Mouse (Mus musculus) layer of hippocampus, postnatal 10 days (tissue): ENCODE results near the gene Camsap1. TPM values are rescaled to one million over a fixed set of nuclear protein-coding genes. Genes with fewer than 3 reads are reported as not detected.

Experiments used
- DNase-seq, 2 experiments: peaks; one replicate each; pipeline ENCODE4 v3.0.0; 2021; ENCODE audit warnings: low spot score in 2 of 2
- long read RNA-seq: library from polyadenylated mRNA; stranded (forward); transcript quantifications from one replicate; pipeline ENCODE4 v2.0.0, GENCODE M21; 2023
- total RNA-seq, 2 experiments: library from RNA; stranded (reverse); gene quantifications; 2 replicates each; pipeline ENCODE4 v1.2.3; 2021

Gene Camsap1
- 100 to 1,000 TPM; 121 to 140 TPM for total RNA-seq
- long read RNA-seq, partial matches to known transcripts: 12 of 39 reads
- long read RNA-seq, other reads (novel, unspliced or antisense): 27 of 39 reads

- DNase-seq: peak; percentile 98 to 99
Observed at GRCm38 (mm10) chr2:25983159-25983907, at the start of gene Camsap1. Gene Camsap1 (minus strand): TSS chr2:25983282.

GRCm38 (mm10) chr2:26030288-26030687, 47.2 kb upstream of the Camsap1 start:
- no peak for DNase-seq

GRCm38 (mm10) chr2:26024138-26025075, 41.3 kb upstream of the Camsap1 start:
- DNase-seq: peak; percentile 49 to 69

GRCm38 (mm10) chr2:26022626-26023025, 39.5 kb upstream of the Camsap1 start:
- no peak for DNase-seq

GRCm38 (mm10) chr2:26022258-26022565, 39.1 kb upstream of the Camsap1 start:
- DNase-seq: no peak

- DNase-seq: peak; percentile 85 to 88
Observed at GRCm38 (mm10) chr2:26021561-26022257, 38.6 kb upstream of the Camsap1 start, which contains the start of gene Ubac1. Gene Ubac1 (minus strand): TSS chr2:26021747.

GRCm38 (mm10) chr2:26020714-26021560, 37.9 kb upstream of the Camsap1 start:
- DNase-seq: peak; percentile 53 to 63

- no peak for DNase-seq
Observed at GRCm38 (mm10) chr2:26019923-26020322, 36.8 kb upstream of the Camsap1 start.

GRCm38 (mm10) chr2:26017326-26017725, 34.2 kb upstream of the Camsap1 start:
- DNase-seq: no peak

- DNase-seq: no peak
Observed at GRCm38 (mm10) chr2:26013674-26014073, 30.6 kb upstream of the Camsap1 start.

GRCm38 (mm10) chr2:26011420-26011819, 28.3 kb upstream of the Camsap1 start:
- no peak for DNase-seq

GRCm38 (mm10) chr2:26002001-26002400, 18.9 kb upstream of the Camsap1 start:
- no peak for DNase-seq

- no peak for DNase-seq
Observed at GRCm38 (mm10) chr2:26001136-26001535, 18.1 kb upstream of the Camsap1 start.

GRCm38 (mm10) chr2:25997716-25998115, 14.6 kb upstream of the Camsap1 start:
- no peak for DNase-seq

- DNase-seq: no peak
Observed at GRCm38 (mm10) chr2:25994791-25995190, 11.7 kb upstream of the Camsap1 start.

- no peak for DNase-seq
Observed at GRCm38 (mm10) chr2:25992285-25992684, 9.2 kb upstream of the Camsap1 start.

- no peak for DNase-seq
Observed at GRCm38 (mm10) chr2:25989651-25990050, 6.6 kb upstream of the Camsap1 start.

GRCm38 (mm10) chr2:25987817-25988216, 4.7 kb upstream of the Camsap1 start:
- no peak for DNase-seq

GRCm38 (mm10) chr2:25986601-25987000, 3.5 kb upstream of the Camsap1 start:
- no peak for DNase-seq

GRCm38 (mm10) chr2:25982426-25983091, 523 bp downstream of the Camsap1 start:
- DNase-seq: peak in 1 of 2 experiments; percentile 50
